27 mouse cellular contexts compared by ENCODE assay signal in the genomic region with DNA sequence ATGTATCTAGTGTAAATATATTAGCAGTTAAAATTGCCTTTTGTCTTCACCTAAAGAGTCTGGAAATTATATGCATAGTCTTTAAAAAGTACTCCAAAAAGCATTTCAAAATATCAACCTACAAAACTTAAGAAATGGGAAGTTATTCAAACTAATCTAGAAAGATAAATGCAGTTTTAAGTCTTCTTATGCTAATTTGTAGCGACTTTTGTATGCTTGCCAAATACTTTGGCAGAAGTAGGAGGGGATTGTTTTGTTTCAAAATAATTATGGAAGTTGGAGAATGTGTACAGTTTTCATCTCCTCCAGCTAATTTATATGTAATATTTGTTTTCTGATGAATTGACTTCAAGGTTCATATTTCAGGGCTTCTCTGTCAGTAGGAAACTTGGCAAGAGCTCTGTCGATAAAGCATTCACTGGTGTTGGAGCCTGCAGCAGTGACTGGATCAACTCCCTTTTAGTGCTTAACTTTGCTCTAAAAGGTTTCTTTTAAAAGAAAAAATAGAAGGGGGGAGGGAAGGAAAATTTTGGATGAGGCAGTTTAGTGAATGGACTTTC. TPM values are rescaled to one million over a fixed set of nuclear protein-coding genes. Genes with fewer than 3 reads are reported as not detected.
A peak's percentile ranks its signal among the peaks of the same experiment; 100 is the strongest.
DNase-seq lines count a peak whose midpoint lies in the region; ATAC-seq and TF ChIP-seq lines count a peak whose summit lies in the region.
"Had no signal": no experiment of that assay in that cellular context is flagged by ENCODE, and none has a peak within 500 bp of the region (broad histone marks: within the 10 kb centered on the region; RNA-seq: fewer than 3 reads in every experiment).

No protein-coding gene starts in this region.

- no peak for TF ChIP-seq CTCF in forebrain, postnatal 0 days (IDR thresholded peaks at IDR 0.05; ENCODE audit: low read depth)
- no peak for TF ChIP-seq CTCF in midbrain, postnatal 0 days (IDR thresholded peaks at IDR 0.05)

- ATAC-seq in forebrain, postnatal 0 days, result no peak
- no peak for ATAC-seq in forebrain, embryonic 13.5 days
- ATAC-seq in limb, embryonic 14.5 days (ENCODE audit: low FRiP score, low read depth), result no peak
- no peak for ATAC-seq in midbrain, postnatal 0 days (ENCODE audit: low FRiP score)
- no peak for ATAC-seq in midbrain, embryonic 16.5 days
- ATAC-seq: activated CD4-positive, CD25-positive, alpha-beta regulatory T cell, adult 4 months; hindbrain, embryonic 16.5 days; intestine, embryonic 16.5 days had no signal

- no peak for TF ChIP-seq POLR2A in limb, embryonic 14.5 days (IDR thresholded peaks at IDR 0.05; ENCODE audit: borderline replicate concordance, extremely low read depth, insufficient read depth, insufficient read length)

- H3K4me2 ChIP-seq in forebrain, postnatal 0 days (ENCODE audit: low read depth), result no peak overlapping the region
- no peak overlapping the region for H3K4me2 ChIP-seq in forebrain, embryonic 13.5 days
- no peak overlapping the region for H3K4me2 ChIP-seq in limb, embryonic 14.5 days (replicated peaks; ENCODE audit: low read depth, low read length, severe bottlenecking)
- no peak overlapping the region for H3K4me2 ChIP-seq in midbrain, postnatal 0 days (ENCODE audit: low read depth, low read length, poor library complexity, severe bottlenecking)
- H3K4me2 ChIP-seq in midbrain, embryonic 16.5 days (ENCODE audit: low read length), result no peak overlapping the region
- H3K4me2 ChIP-seq: liver, embryonic 15.5 days had no signal

- no peak overlapping the region for H3K4me3 ChIP-seq in forebrain, postnatal 0 days (ENCODE audit: low read depth, low read length)
- no peak overlapping the region for H3K4me3 ChIP-seq in forebrain, embryonic 13.5 days
- H3K4me3 ChIP-seq in limb, embryonic 14.5 days (replicated peaks; ENCODE audit: low read length), result no peak overlapping the region
- no peak overlapping the region for H3K4me3 ChIP-seq in limb, embryonic 10.5 days
- no peak overlapping the region for H3K4me3 ChIP-seq in midbrain, postnatal 0 days (ENCODE audit: low read depth, low read length)
- H3K4me3 ChIP-seq in midbrain, embryonic 16.5 days (ENCODE audit: low read depth, low read length), result no peak overlapping the region
- H3K4me3 ChIP-seq: heart, embryonic 10.5 days; left cerebral cortex, adult 2 months; liver, embryonic 15.5 days had no signal

- DNase-seq in forebrain, postnatal 0 days, result peak; percentile 11
- peak; percentile 58 for DNase-seq in limb, embryonic 14.5 days (ENCODE audit: low spot score)
- no peak for DNase-seq in limb, embryonic 10.5 days (ENCODE audit: low spot score)
- DNase-seq in midbrain, postnatal 0 days (ENCODE audit: low spot score), result peak; percentile 12
- DNase-seq in layer of hippocampus, adult 11-12 months (ENCODE audit: low spot score), result no peak
- no peak for DNase-seq in adrenal gland, adult 8-10 months
- DNase-seq: adrenal gland, postnatal 25 days; B cell, adult 2 months; cerebellum, adult 11 months; cerebellum, adult 9-11 months; liver; thymus, adult 2 months; thymus, postnatal 4 days had no signal

- H3K36me3 ChIP-seq in forebrain, postnatal 0 days (ENCODE audit: insufficient read depth), result no peaks in the 10 kb centered on the region
- no peaks in the 10 kb centered on the region for H3K36me3 ChIP-seq in forebrain, embryonic 13.5 days (ENCODE audit: poor library complexity, severe bottlenecking)
- no peaks in the 10 kb centered on the region for H3K36me3 ChIP-seq in limb, embryonic 14.5 days (ENCODE audit: control insufficient read depth, insufficient read depth, low read length)
- H3K36me3 ChIP-seq in limb, embryonic 10.5 days, result no peaks in the 10 kb centered on the region
- H3K36me3 ChIP-seq in midbrain, postnatal 0 days (ENCODE audit: insufficient read depth, low read length), result no peaks in the 10 kb centered on the region
- H3K36me3 ChIP-seq in midbrain, embryonic 16.5 days (ENCODE audit: control insufficient read depth, insufficient read depth, low read length), result no peaks in the 10 kb centered on the region
- H3K36me3 ChIP-seq: G1E; heart, embryonic 10.5 days; liver, embryonic 15.5 days had no signal

- no peaks in the 10 kb centered on the region for H3K27me3 ChIP-seq in forebrain, postnatal 0 days (ENCODE audit: insufficient read depth, low read length)
- no peaks in the 10 kb centered on the region for H3K27me3 ChIP-seq in forebrain, embryonic 13.5 days
- no peaks in the 10 kb centered on the region for H3K27me3 ChIP-seq in limb, embryonic 14.5 days (ENCODE audit: control insufficient read depth, insufficient read depth, low read length)
- H3K27me3 ChIP-seq in limb, embryonic 10.5 days (ENCODE audit: low read depth, poor library complexity, severe bottlenecking), result no peaks in the 10 kb centered on the region
- H3K27me3 ChIP-seq in midbrain, postnatal 0 days (ENCODE audit: insufficient read depth, low read length), result no peaks in the 10 kb centered on the region
- no peaks in the 10 kb centered on the region for H3K27me3 ChIP-seq in midbrain, embryonic 16.5 days (ENCODE audit: control insufficient read depth, insufficient read depth, low read depth, low read length)
- H3K27me3 ChIP-seq: CH12.LX; liver, embryonic 15.5 days had no signal

- no peaks in the 10 kb centered on the region for H3K4me1 ChIP-seq in forebrain, postnatal 0 days (ENCODE audit: insufficient read depth)
- peaks cover 12% of the 10 kb centered on the region for H3K4me1 ChIP-seq in forebrain, embryonic 13.5 days
- peaks cover 5% of the 10 kb centered on the region; the same call in 1 of the 2 replicates for H3K4me1 ChIP-seq in limb, embryonic 14.5 days (ENCODE audit: control insufficient read depth, insufficient read depth, low read length)
- H3K4me1 ChIP-seq in limb, embryonic 10.5 days, result peaks cover 5% of the 10 kb centered on the region; the same call in 1 of the 2 replicates
- H3K4me1 ChIP-seq in midbrain, postnatal 0 days (ENCODE audit: insufficient read depth, low read length), result no peaks in the 10 kb centered on the region
- H3K4me1 ChIP-seq in midbrain, embryonic 16.5 days (ENCODE audit: control insufficient read depth, insufficient read depth, low read length), result no peaks in the 10 kb centered on the region
- H3K4me1 ChIP-seq: liver, embryonic 15.5 days had no signal

- H3K27ac ChIP-seq in forebrain, postnatal 0 days (ENCODE audit: low read depth, low read length), result no peak overlapping the region
- H3K27ac ChIP-seq in forebrain, embryonic 13.5 days, result no peak overlapping the region
- no peak overlapping the region for H3K27ac ChIP-seq in limb, embryonic 14.5 days (replicated peaks; ENCODE audit: low read depth, low read length)
- no peak overlapping the region for H3K27ac ChIP-seq in limb, embryonic 10.5 days
- H3K27ac ChIP-seq in midbrain, postnatal 0 days (ENCODE audit: low read depth, low read length), result no peak overlapping the region
- H3K27ac ChIP-seq in midbrain, embryonic 16.5 days (ENCODE audit: low read length), result no peak overlapping the region
- H3K27ac ChIP-seq: heart, embryonic 10.5 days; left cerebral cortex, adult 2 months; liver, embryonic 15.5 days; macrophage; stomach, postnatal 0 days had no signal

- WGBS in forebrain, postnatal 0 days, result 20% methylated on average over 2 of the region's 2 CpGs
- 63% methylated on average over 2 of the region's 2 CpGs for WGBS in forebrain, embryonic 13.5 days
- 54% methylated on average over 2 of the region's 2 CpGs for whole genome bisulfite sequencing in limb, embryonic 14.5 days
- WGBS in limb, embryonic 10.5 days, result 80% methylated on average over 2 of the region's 2 CpGs
- 73% methylated on average over 2 of the region's 2 CpGs for WGBS in midbrain, postnatal 0 days
- 68% methylated on average over 2 of the region's 2 CpGs for WGBS in midbrain, embryonic 16.5 days

- H3K9ac ChIP-seq in forebrain, postnatal 0 days, result no peak overlapping the region
- no peak overlapping the region for H3K9ac ChIP-seq in forebrain, embryonic 13.5 days
- H3K9ac ChIP-seq in limb, embryonic 14.5 days (ENCODE audit: low read depth, low read length, severe bottlenecking), result no peak overlapping the region
- H3K9ac ChIP-seq in midbrain, postnatal 0 days (replicated peaks; ENCODE audit: low read length, poor library complexity, severe bottlenecking), result no peak overlapping the region
- H3K9ac ChIP-seq in midbrain, embryonic 16.5 days (ENCODE audit: low read depth, low read length), result no peak overlapping the region
- H3K9ac ChIP-seq: liver, embryonic 15.5 days had no signal

- no peaks in the 10 kb centered on the region for H3K9me3 ChIP-seq in forebrain, postnatal 0 days (ENCODE audit: low read length)
- no peaks in the 10 kb centered on the region for H3K9me3 ChIP-seq in forebrain, embryonic 13.5 days (replicated peaks)
- H3K9me3 ChIP-seq in limb, embryonic 14.5 days (ENCODE audit: control insufficient read depth, low read length), result no peaks in the 10 kb centered on the region
- H3K9me3 ChIP-seq in limb, embryonic 10.5 days (replicated peaks), result no peaks in the 10 kb centered on the region
- no peaks in the 10 kb centered on the region for H3K9me3 ChIP-seq in midbrain, postnatal 0 days (ENCODE audit: low read length)
- H3K9me3 ChIP-seq in midbrain, embryonic 16.5 days (replicated peaks; ENCODE audit: control insufficient read depth, low read length, poor library complexity, severe bottlenecking), result no peaks in the 10 kb centered on the region
- H3K9me3 ChIP-seq: G1E; heart, embryonic 10.5 days; liver, embryonic 15.5 days had no signal

RNA-seq across cellular contexts. Expression of gene Hmgcll1, which starts 15.8 kb away (rescaled TPM):
- 22.9 and 29.7 TPM in 2 replicates for total RNA-seq in forebrain, postnatal 0 days (2014; rRNA removed)
- 14.6 and 18.4 TPM in 2 replicates for polyA plus RNA-seq in forebrain, postnatal 0 days (2015; fragmentation: Nextera tagmentation; extraction: Ambion mirVana)
- polyA plus RNA-seq in forebrain, embryonic 13.5 days (2015; fragmentation: Nextera tagmentation; extraction: Ambion mirVana), result 11.6 and 17.3 TPM in 2 replicates
- 2.8 and 3.6 TPM in 2 replicates for polyA plus RNA-seq in limb, embryonic 14.5 days (2012; rRNA removed)
- polyA plus RNA-seq in limb, embryonic 14.5 days (2014; fragmentation: Nextera tagmentation; extraction: Ambion mirVana), result 3.3 and 3.4 TPM in 2 replicates
- polyA plus RNA-seq in limb, embryonic 10.5 days (2016; fragmentation: Nextera tagmentation; extraction: Ambion mirVana), result 2.9 and 5.7 TPM in 2 replicates
- 29.8 and 32.4 TPM in 2 replicates for total RNA-seq in midbrain, postnatal 0 days (2014; rRNA removed)
- polyA plus RNA-seq in midbrain, postnatal 0 days (2015; fragmentation: Nextera tagmentation; extraction: Ambion mirVana), result 16.8 and 18.9 TPM in 2 replicates
- 24.4 and 30.6 TPM in 2 replicates for polyA plus RNA-seq in midbrain, embryonic 16.5 days (2015; fragmentation: Nextera tagmentation; extraction: Ambion mirVana)
- total RNA-seq in adrenal gland, adult 8-10 months (2022), result 1 to 10 TPM; 2.1 to 4.9 (median 3.8) TPM
- total RNA-seq: hematopoietic stem cell, adult 5-6 weeks; monocyte, adult 5-6 weeks had no signal
- polyA plus RNA-seq: activated CD4-positive, CD25-positive, alpha-beta regulatory T cell, adult 4 months; G1E; macrophage had no signal

Comparison
In these comparisons a context has a peak if more than half of its experiments do, and no peak if none do; other contexts are left out.
1. DNase-seq: peak in forebrain, postnatal 0 days (single experiment), limb, embryonic 14.5 days (single experiment) and midbrain, postnatal 0 days (single experiment); none in limb, embryonic 10.5 days (single experiment), layer of hippocampus, adult 11-12 months (single experiment) and adrenal gland, adult 8-10 months (single experiment).